Mouse (Mus musculus): ENCODE results near the gene Hpse2. TPM values are rescaled to one million over a fixed set of nuclear protein-coding genes. Genes with fewer than 3 reads are reported as not detected.

Hpse2 gene
- polyA plus RNA-seq, 1 experiment from 2014 or later, result 1.1 TPM

GRCm38 (mm10) chr19:43155582-43155981 is 232.6 kb downstream of the Hpse2 start:
- no peaks in the 10 kb centered on the region for H3K36me3 ChIP-seq (ENCODE audit: control insufficient read depth, insufficient read depth, low read length)
- H3K4me3 ChIP-seq (ENCODE audit: control insufficient read depth in 1 of 2, insufficient read depth in 1 of 2, low read depth in 1 of 2, low read length in 2 of 2), result no peak overlapping the region
- no peak for ATAC-seq (ENCODE audit: insufficient number of reproducible peaks, insufficient read depth, low FRiP score, low read depth)
- peak overlapping the region in 1 of 2 experiments; percentile 37; a peak in 1 of 4 replicates for H3K27ac ChIP-seq (replicated peaks in 1 of 2; ENCODE audit: control insufficient read depth in 1 of 2, insufficient read depth in 1 of 2, low read depth in 2 of 2, low read length in 2 of 2)
- H3K9ac ChIP-seq (ENCODE audit: low read length), result no peak overlapping the region
- H3K4me1 ChIP-seq (ENCODE audit: control insufficient read depth in 2 of 2, insufficient read depth in 2 of 2, low read length in 2 of 2), result no peaks in the 10 kb centered on the region
- WGBS, result 79% methylated on average over 5 of the region's 5 CpGs
- H3K27me3 ChIP-seq (ENCODE audit: control insufficient read depth, insufficient read depth, low read length), result no peaks in the 10 kb centered on the region
- H3K4me2 ChIP-seq (ENCODE audit: low read length), result no peak overlapping the region
- H3K9me3 ChIP-seq (ENCODE audit: control insufficient read depth, low read length), result no peaks in the 10 kb centered on the region

DNA sequence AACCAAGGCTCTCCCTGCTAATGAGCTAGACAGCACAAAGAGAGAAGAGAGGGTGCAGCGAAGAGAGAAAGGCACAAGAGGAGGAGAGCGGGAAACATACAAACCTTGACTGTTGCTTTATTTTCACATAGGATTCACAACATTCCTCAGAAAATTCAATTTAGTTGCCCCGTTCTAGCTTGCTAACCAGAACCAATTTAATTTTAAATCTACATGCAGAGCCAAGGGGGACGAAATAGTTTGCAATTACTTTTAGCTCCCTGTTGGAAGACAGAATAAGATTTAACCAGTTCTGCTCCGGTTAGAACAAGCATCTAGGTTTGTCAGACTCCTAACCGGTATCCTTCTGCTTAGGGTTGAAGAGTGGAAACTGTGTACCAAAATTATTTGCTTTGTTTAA is 240.3 kb downstream of the Hpse2 start:
- Histone ChIP-seq H3K4me3 (ENCODE audit: control insufficient read depth in 1 of 2, insufficient read depth in 1 of 2, low read depth in 1 of 2, low read length in 2 of 2) (no peak overlapping the region), H3K27me3 (ENCODE audit: control insufficient read depth, insufficient read depth, low read length) (no peaks in the 10 kb centered on the region), H3K36me3 (ENCODE audit: control insufficient read depth, insufficient read depth, low read length) (no peaks in the 10 kb centered on the region), H3K9ac (ENCODE audit: low read length) (no peak overlapping the region), H3K4me1 (ENCODE audit: control insufficient read depth in 2 of 2, insufficient read depth in 2 of 2, low read length in 2 of 2) (peaks cover 2 to 3% of the 10 kb centered on the region in 2 experiments; a peak in 1 of 4 replicates), H3K4me2 (ENCODE audit: low read length) (no peak overlapping the region), H3K9me3 (ENCODE audit: control insufficient read depth, low read length) (no peaks in the 10 kb centered on the region), H3K27ac (replicated peaks in 1 of 2; ENCODE audit: control insufficient read depth in 1 of 2, insufficient read depth in 1 of 2, low read depth in 2 of 2, low read length in 2 of 2) (no peak overlapping the region)
- 87% methylated on average over 6 of the region's 6 CpGs for WGBS
- no peak for ATAC-seq (ENCODE audit: insufficient number of reproducible peaks, insufficient read depth, low FRiP score, low read depth)

DNA sequence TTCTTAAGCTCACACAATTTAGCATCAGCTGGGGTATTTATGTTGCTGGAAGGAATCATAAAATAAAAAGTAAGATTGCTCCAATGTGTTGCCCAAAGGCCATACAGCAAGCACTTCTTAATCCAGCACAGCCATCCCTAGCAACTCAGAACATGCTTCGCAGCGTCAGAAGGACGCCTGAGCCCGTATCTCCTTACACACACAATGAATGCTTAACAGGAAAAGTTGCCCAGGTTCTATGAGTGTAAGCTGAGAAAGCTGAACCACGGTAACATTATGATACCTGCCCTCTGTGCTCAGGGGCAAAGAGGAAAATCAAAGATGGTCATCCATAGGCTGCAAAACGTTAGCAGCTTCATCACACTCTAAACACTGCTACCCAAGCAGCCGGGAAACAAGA is 241.3 kb downstream of the Hpse2 start:
- ATAC-seq (ENCODE audit: insufficient number of reproducible peaks, insufficient read depth, low FRiP score, low read depth), result no peak
- H3K4me2 ChIP-seq (ENCODE audit: low read length), result no peak overlapping the region
- H3K27me3 ChIP-seq (ENCODE audit: control insufficient read depth, insufficient read depth, low read length), result no peaks in the 10 kb centered on the region
- H3K4me3 ChIP-seq (ENCODE audit: control insufficient read depth in 1 of 2, insufficient read depth in 1 of 2, low read depth in 1 of 2, low read length in 2 of 2), result no peak overlapping the region
- 66% methylated on average over 7 of the region's 7 CpGs for WGBS
- H3K36me3 ChIP-seq (ENCODE audit: control insufficient read depth, insufficient read depth, low read length), result no peaks in the 10 kb centered on the region
- no peaks in the 10 kb centered on the region for H3K9me3 ChIP-seq (ENCODE audit: control insufficient read depth, low read length)
- H3K9ac ChIP-seq (ENCODE audit: low read length), result no peak overlapping the region
- H3K4me1 ChIP-seq (ENCODE audit: control insufficient read depth in 2 of 2, insufficient read depth in 2 of 2, low read length in 2 of 2), result peaks cover 2 to 3% of the 10 kb centered on the region in 2 experiments; a peak in 1 of 4 replicates
- no peak overlapping the region for H3K27ac ChIP-seq (replicated peaks in 1 of 2; ENCODE audit: control insufficient read depth in 1 of 2, insufficient read depth in 1 of 2, low read depth in 2 of 2, low read length in 2 of 2)

DNA sequence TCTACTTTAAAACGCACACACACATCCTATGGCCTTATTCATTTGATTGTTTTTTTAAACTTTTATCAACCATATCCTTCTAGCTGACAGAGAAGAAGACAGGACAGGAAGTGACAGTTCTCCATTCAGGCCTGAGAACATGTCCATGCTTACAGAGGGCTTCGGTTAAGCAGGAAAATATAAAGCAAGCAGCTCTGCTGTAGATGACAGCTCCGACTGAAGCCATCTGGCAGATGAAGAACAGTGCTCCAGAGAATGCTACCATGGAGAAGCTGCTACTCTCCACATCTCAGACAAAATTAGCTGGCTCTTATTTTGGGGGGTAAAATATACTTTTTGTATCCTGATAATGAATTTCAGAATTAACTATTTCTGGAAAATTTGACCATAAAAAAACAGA is 246.5 kb downstream of the Hpse2 start:
- H3K27me3 ChIP-seq (ENCODE audit: control insufficient read depth, insufficient read depth, low read length), result no peaks in the 10 kb centered on the region
- H3K4me2 ChIP-seq (ENCODE audit: low read length), result no peak overlapping the region
- no peaks in the 10 kb centered on the region for H3K9me3 ChIP-seq (ENCODE audit: control insufficient read depth, low read length)
- no peaks in the 10 kb centered on the region for H3K4me1 ChIP-seq (ENCODE audit: control insufficient read depth in 2 of 2, insufficient read depth in 2 of 2, low read length in 2 of 2)
- WGBS, result 53% methylated on average over 3 of the region's 3 CpGs
- no peak overlapping the region for H3K9ac ChIP-seq (ENCODE audit: low read length)
- ATAC-seq (ENCODE audit: insufficient number of reproducible peaks, insufficient read depth, low FRiP score, low read depth), result no peak
- H3K36me3 ChIP-seq (ENCODE audit: control insufficient read depth, insufficient read depth, low read length), result no peaks in the 10 kb centered on the region
- no peak overlapping the region for H3K4me3 ChIP-seq (ENCODE audit: control insufficient read depth in 1 of 2, insufficient read depth in 1 of 2, low read depth in 1 of 2, low read length in 2 of 2)
- no peak overlapping the region for H3K27ac ChIP-seq (replicated peaks in 1 of 2; ENCODE audit: control insufficient read depth in 1 of 2, insufficient read depth in 1 of 2, low read depth in 2 of 2, low read length in 2 of 2)

DNA sequence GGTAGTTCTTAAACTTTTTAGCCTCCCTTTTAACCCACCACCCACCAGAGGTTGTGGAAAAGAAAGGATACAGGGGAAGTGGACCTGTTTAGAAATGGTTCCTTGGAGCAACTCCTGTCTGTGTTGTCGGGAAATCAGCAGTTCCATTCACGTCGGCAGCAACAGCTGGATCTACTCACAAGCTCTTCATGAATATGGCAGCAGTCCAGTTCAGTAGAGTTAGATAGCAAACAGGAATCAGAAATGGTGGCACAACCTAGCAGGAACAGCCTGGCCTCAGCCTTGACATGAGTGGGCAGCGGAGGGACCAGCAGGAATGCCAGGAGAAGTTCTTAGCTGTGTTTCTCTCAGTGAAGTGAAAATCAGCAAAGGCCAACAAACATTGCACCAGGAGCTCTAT is 278.4 kb downstream of the Hpse2 start:
- H3K27ac ChIP-seq (replicated peaks in 1 of 2; ENCODE audit: control insufficient read depth in 1 of 2, insufficient read depth in 1 of 2, low read depth in 2 of 2, low read length in 2 of 2), result no peak overlapping the region
- 66% methylated on average over 4 of the region's 4 CpGs for WGBS
- no peak overlapping the region for H3K4me2 ChIP-seq (ENCODE audit: low read length)
- no peaks in the 10 kb centered on the region for H3K27me3 ChIP-seq (ENCODE audit: control insufficient read depth, insufficient read depth, low read length)
- no peaks in the 10 kb centered on the region for H3K4me1 ChIP-seq (ENCODE audit: control insufficient read depth in 2 of 2, insufficient read depth in 2 of 2, low read length in 2 of 2)
- peaks cover 7% of the 10 kb centered on the region; the same call in 1 of the 2 replicates for H3K9me3 ChIP-seq (ENCODE audit: control insufficient read depth, low read length)
- H3K9ac ChIP-seq (ENCODE audit: low read length), result no peak overlapping the region
- H3K36me3 ChIP-seq (ENCODE audit: control insufficient read depth, insufficient read depth, low read length), result no peaks in the 10 kb centered on the region
- no peak overlapping the region for H3K4me3 ChIP-seq (ENCODE audit: control insufficient read depth in 1 of 2, insufficient read depth in 1 of 2, low read depth in 1 of 2, low read length in 2 of 2)
- ATAC-seq (ENCODE audit: insufficient number of reproducible peaks, insufficient read depth, low FRiP score, low read depth), result no peak

DNA sequence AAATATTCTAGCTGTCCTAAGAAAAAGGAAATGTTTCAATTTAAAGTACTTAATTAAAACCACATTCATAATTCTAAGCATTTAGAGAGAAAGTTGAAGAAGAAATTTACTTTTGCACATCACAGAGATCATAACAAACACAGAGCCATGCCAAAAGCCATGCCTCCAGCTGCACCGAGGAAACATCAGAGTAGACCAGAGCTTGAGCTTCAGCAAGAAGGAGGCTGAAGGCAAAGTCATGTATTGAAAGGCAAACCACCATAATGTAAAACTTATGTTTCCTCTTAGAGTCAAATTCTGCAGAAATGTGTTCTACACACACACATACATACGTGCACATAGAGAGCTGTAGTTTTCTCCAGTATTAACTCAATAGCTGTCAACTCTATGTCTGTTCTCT is 291.2 kb downstream of the Hpse2 start:
- Histone ChIP-seq H3K27me3 (ENCODE audit: control insufficient read depth, insufficient read depth, low read length) (no peaks in the 10 kb centered on the region), H3K9ac (ENCODE audit: low read length) (no peak overlapping the region), H3K36me3 (ENCODE audit: control insufficient read depth, insufficient read depth, low read length) (no peaks in the 10 kb centered on the region), H3K4me1 (ENCODE audit: control insufficient read depth in 2 of 2, insufficient read depth in 2 of 2, low read length in 2 of 2) (no peaks in the 10 kb centered on the region), H3K9me3 (ENCODE audit: control insufficient read depth, low read length) (no peaks in the 10 kb centered on the region), H3K4me3 (ENCODE audit: control insufficient read depth in 1 of 2, insufficient read depth in 1 of 2, low read depth in 1 of 2, low read length in 2 of 2) (no peak overlapping the region), H3K27ac (replicated peaks in 1 of 2; ENCODE audit: control insufficient read depth in 1 of 2, insufficient read depth in 1 of 2, low read depth in 2 of 2, low read length in 2 of 2) (no peak overlapping the region), H3K4me2 (ENCODE audit: low read length) (no peak overlapping the region)
- ATAC-seq (ENCODE audit: insufficient number of reproducible peaks, insufficient read depth, low FRiP score, low read depth), result no peak
- 75% methylated on average over 2 of the region's 2 CpGs for WGBS

GRCm38 (mm10) chr19:43087216-43087615 is 300.9 kb downstream of the Hpse2 start:
- H3K9me3 ChIP-seq (ENCODE audit: control insufficient read depth, low read length), result no peaks in the 10 kb centered on the region
- no peaks in the 10 kb centered on the region for H3K36me3 ChIP-seq (ENCODE audit: control insufficient read depth, insufficient read depth, low read length)
- ATAC-seq (ENCODE audit: insufficient number of reproducible peaks, insufficient read depth, low FRiP score, low read depth), result no peak
- no peaks in the 10 kb centered on the region for H3K27me3 ChIP-seq (ENCODE audit: control insufficient read depth, insufficient read depth, low read length)
- 88% methylated on average over 3 of the region's 3 CpGs for WGBS
- H3K9ac ChIP-seq (ENCODE audit: low read length), result no peak overlapping the region
- no peak overlapping the region for H3K4me3 ChIP-seq (ENCODE audit: control insufficient read depth in 1 of 2, insufficient read depth in 1 of 2, low read depth in 1 of 2, low read length in 2 of 2)
- H3K27ac ChIP-seq (replicated peaks in 1 of 2; ENCODE audit: control insufficient read depth in 1 of 2, insufficient read depth in 1 of 2, low read depth in 2 of 2, low read length in 2 of 2), result no peak overlapping the region
- no peak overlapping the region for H3K4me2 ChIP-seq (ENCODE audit: low read length)
- no peaks in the 10 kb centered on the region for H3K4me1 ChIP-seq (ENCODE audit: control insufficient read depth in 2 of 2, insufficient read depth in 2 of 2, low read length in 2 of 2)

- H3K4me2 ChIP-seq (ENCODE audit: low read length), result no peak overlapping the region
- no peaks in the 10 kb centered on the region for H3K9me3 ChIP-seq (ENCODE audit: control insufficient read depth, low read length)
- ATAC-seq (ENCODE audit: insufficient number of reproducible peaks, insufficient read depth, low FRiP score, low read depth), result no peak
- whole genome bisulfite sequencing, result 47% methylated on average over 2 of the region's 2 CpGs
- 0 out of 4 replicates have a peak, but pooled peaks cover 0 to 7% of the 10 kb centered on the region in 2 experiments for H3K4me1 ChIP-seq (ENCODE audit: control insufficient read depth in 2 of 2, insufficient read depth in 2 of 2, low read length in 2 of 2)
- H3K27ac ChIP-seq (replicated peaks in 1 of 2; ENCODE audit: control insufficient read depth in 1 of 2, insufficient read depth in 1 of 2, low read depth in 2 of 2, low read length in 2 of 2), result no peak overlapping the region
- H3K4me3 ChIP-seq (ENCODE audit: control insufficient read depth in 1 of 2, insufficient read depth in 1 of 2, low read depth in 1 of 2, low read length in 2 of 2), result no peak overlapping the region
- H3K36me3 ChIP-seq (ENCODE audit: control insufficient read depth, insufficient read depth, low read length), result no peaks in the 10 kb centered on the region
- no peak overlapping the region for H3K9ac ChIP-seq (ENCODE audit: low read length)
- no peaks in the 10 kb centered on the region for H3K27me3 ChIP-seq (ENCODE audit: control insufficient read depth, insufficient read depth, low read length)
Observed at GRCm38 (mm10) chr19:43064155-43064554, 324.0 kb downstream of the Hpse2 start.
